Mouse (Mus musculus): ENCODE measurements around the gene Cttnbp2nl.
A peak's percentile ranks its signal among the peaks of the same experiment; 100 is the strongest.

Gene Cttnbp2nl

GRCm38 (mm10) chr3:105014908-105015307, 38.0 kb downstream of the Cttnbp2nl start:
- no peak for DNase-seq (ENCODE audit: low spot score)

- no peak for DNase-seq (ENCODE audit: low spot score)
Measured at GRCm38 (mm10) chr3:105012696-105013313, 40.1 kb downstream of the Cttnbp2nl start.

- DNase-seq (ENCODE audit: low spot score): no peak
Measured at GRCm38 (mm10) chr3:105011883-105012282, 41.1 kb downstream of the Cttnbp2nl start.

- DNase-seq (ENCODE audit: low spot score): no peak
Measured at GRCm38 (mm10) chr3:105010681-105011339, 42.1 kb downstream of the Cttnbp2nl start.

- DNase-seq (ENCODE audit: low spot score): no peak
Measured at GRCm38 (mm10) chr3:105008070-105008469, 44.9 kb downstream of the Cttnbp2nl start.

- DNase-seq (ENCODE audit: low spot score): no peak
Measured at GRCm38 (mm10) chr3:105006101-105006500, 46.8 kb downstream of the Cttnbp2nl start.

- no peak for DNase-seq (ENCODE audit: low spot score)
Measured at GRCm38 (mm10) chr3:105005561-105006065, 47.3 kb downstream of the Cttnbp2nl start.

GRCm38 (mm10) chr3:105005011-105005410, 47.9 kb downstream of the Cttnbp2nl start:
- no peak for DNase-seq (ENCODE audit: low spot score)

- DNase-seq (ENCODE audit: low spot score): no peak
Measured at GRCm38 (mm10) chr3:105003960-105004463, 48.9 kb downstream of the Cttnbp2nl start.

- DNase-seq (ENCODE audit: low spot score): no peak
Measured at GRCm38 (mm10) chr3:105001374-105001773, 51.6 kb downstream of the Cttnbp2nl start.

- DNase-seq (ENCODE audit: low spot score): no peak
Measured at GRCm38 (mm10) chr3:105000561-105000960, 52.4 kb downstream of the Cttnbp2nl start.

- DNase-seq (ENCODE audit: low spot score): no peak
Measured at GRCm38 (mm10) chr3:104997563-104997962, 55.4 kb downstream of the Cttnbp2nl start.

- no peak for DNase-seq (ENCODE audit: low spot score)
Measured at GRCm38 (mm10) chr3:104995707-104996106, 57.2 kb downstream of the Cttnbp2nl start.

GRCm38 (mm10) chr3:104994415-104994841, 58.5 kb downstream of the Cttnbp2nl start:
- no peak for DNase-seq (ENCODE audit: low spot score)

GRCm38 (mm10) chr3:104993800-104994199, 59.1 kb downstream of the Cttnbp2nl start:
- no peak for DNase-seq (ENCODE audit: low spot score)

- peak; percentile 85 for DNase-seq (ENCODE audit: low spot score)
Measured at GRCm38 (mm10) chr3:104992709-104993388, 60.1 kb downstream of the Cttnbp2nl start.

GRCm38 (mm10) chr3:104991703-104992102, 61.2 kb downstream of the Cttnbp2nl start:
- DNase-seq (ENCODE audit: low spot score): no peak

- DNase-seq (ENCODE audit: low spot score): no peak
Measured at GRCm38 (mm10) chr3:104987884-104988283, 65.1 kb downstream of the Cttnbp2nl start.

- DNase-seq (ENCODE audit: low spot score): no peak
Measured at GRCm38 (mm10) chr3:104979735-104980134, 73.2 kb downstream of the Cttnbp2nl start.

GRCm38 (mm10) chr3:104967548-104968300, 85.2 kb downstream of the Cttnbp2nl start:
- peak; percentile 97 for DNase-seq (ENCODE audit: low spot score)

GRCm38 (mm10) chr3:104965991-104966554, 86.9 kb downstream of the Cttnbp2nl start:
- DNase-seq (ENCODE audit: low spot score): no peak
